Mouse (Mus musculus): ENCODE measurements around the gene Dynll1.
A peak's percentile ranks its signal among the peaks of the same experiment; 100 is the strongest.
"Not testable (repeated sequence)": the region's sequence is repeated elsewhere in the genome, so short reads cannot be mapped to it uniquely, and the experiment has no call there.

Dynll1 gene

DNA sequence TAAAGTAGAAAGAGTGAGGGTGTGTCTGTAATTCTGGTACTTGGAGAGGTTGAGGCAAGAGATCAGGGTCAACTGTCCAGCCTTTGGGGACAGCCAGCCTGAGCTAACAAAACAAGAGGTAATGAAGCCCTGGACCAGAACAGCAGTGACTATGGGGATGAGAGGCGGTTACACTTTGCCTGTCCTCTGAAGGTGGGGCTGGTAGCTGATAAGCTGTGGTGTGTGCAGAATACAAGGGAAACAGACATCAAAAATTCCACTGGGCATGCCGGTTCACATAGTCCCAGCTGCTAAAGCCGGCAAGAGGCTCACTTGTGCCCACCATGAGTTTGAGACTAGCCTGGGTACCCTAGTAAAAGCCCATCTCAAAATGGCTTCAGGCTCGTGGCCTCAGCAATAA is 11.6 kb upstream of the Dynll1 start:
- DNase-seq: no peak

GRCm38 (mm10) chr5:115302190-115302589 is 1.4 kb upstream of the Dynll1 start:
- not testable (repeated sequence) for DNase-seq

- DNase-seq: no peak
Observed at GRCm38 (mm10) chr5:115301615-115302014, 816 bp upstream of the Dynll1 start.

DNA sequence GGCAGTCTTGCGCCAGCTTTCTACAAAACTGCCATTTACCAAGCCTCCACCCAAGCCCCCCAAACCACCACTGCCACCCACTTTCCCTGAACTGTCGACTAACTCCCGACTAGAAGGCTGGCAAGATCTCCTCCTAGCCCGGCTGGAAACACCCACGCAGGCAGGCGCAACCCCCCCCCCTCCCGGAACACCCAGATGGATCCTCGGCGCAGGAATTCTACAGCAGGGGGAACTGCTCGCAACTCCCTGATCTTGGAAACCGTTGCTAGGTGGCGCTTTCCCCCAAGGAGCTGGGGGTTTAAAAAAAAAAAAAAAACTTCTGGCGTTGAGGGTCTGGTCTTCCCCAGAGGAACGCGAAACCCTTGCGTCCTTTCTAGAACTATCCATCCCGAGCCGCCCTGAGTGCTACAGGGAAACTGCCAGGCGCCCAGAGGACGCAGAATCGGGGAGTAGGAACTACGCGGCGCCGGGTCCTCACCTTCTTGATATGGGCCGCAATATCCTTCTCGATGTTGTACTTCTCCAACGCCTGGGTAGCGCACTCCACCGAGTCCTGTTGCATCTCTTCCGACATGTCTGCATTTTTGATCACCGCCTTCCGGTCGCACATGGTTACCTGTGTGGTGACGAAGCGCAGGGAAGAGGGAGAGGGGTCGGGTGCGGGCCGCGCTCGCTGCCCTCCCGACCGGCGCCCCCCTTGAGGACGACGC is 609 bp downstream of the Dynll1 start:
- peak; percentile 81 for DNase-seq

- DNase-seq: no peak
Observed at GRCm38 (mm10) chr5:115296347-115296746, 4.5 kb downstream of the Dynll1 start.

DNA sequence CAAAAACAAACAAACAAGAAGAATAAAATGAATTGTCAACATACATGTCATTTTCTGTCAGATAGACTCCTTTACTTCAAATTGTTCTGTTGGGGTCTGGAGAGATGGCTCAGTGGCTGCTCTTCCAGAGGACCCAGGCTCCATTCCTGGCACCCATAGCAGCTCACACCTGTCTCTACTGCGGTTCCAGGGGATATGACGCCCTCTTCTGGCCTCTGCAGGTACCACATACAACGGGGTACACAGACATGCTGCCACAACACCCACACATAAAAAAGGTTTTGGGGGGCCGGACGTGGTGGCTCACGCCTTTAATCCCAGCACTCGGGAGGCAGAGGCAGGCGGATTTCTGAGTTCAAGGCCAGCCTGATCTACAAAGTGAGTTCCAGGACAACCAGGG is 6.6 kb downstream of the Dynll1 start:
- no peak for DNase-seq

DNA sequence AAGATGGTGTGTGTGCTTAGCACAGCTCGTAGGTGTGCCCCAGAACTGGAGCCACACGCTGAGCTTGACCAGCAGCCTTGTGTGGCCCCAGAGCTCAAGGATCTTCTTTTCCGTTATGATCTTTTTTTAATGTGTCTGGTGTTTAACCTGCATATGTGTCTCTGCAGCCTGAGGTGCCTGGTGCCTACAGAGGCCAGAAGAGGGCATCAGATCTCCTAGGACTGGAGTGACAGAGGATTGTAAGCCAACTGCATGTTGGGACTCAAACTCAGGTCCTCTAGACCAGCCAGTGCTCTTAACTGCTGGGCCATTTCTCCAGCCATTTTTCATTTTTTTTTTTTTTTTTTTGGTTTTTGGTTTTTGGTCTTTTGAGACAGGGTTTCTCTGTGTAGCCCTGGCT is 16.1 kb downstream of the Dynll1 start:
- peak; percentile 44 for DNase-seq

GRCm38 (mm10) chr5:115280050-115280687 is 20.6 kb downstream of the Dynll1 start:
- no peak for DNase-seq

GRCm38 (mm10) chr5:115279226-115280049 is 21.4 kb downstream of the Dynll1 start, which contains the start of gene Coq5:
TSS of gene Coq5 (plus strand) at chr5:115279666.
- peak; percentile 87 for DNase-seq

- no peak for DNase-seq
Observed at GRCm38 (mm10) chr5:115278785-115279184, 22.0 kb downstream of the Dynll1 start.

- DNase-seq: no peak
Observed at GRCm38 (mm10) chr5:115278053-115278452, 22.7 kb downstream of the Dynll1 start.

GRCm38 (mm10) chr5:115275998-115276397 is 24.8 kb downstream of the Dynll1 start:
- peak; percentile 38 for DNase-seq

- no peak for DNase-seq
Observed at GRCm38 (mm10) chr5:115274771-115275170, 26.0 kb downstream of the Dynll1 start.

- DNase-seq: no peak
Observed at GRCm38 (mm10) chr5:115274353-115274752, 26.4 kb downstream of the Dynll1 start.

- no peak for DNase-seq
Observed at GRCm38 (mm10) chr5:115273549-115274135, 27.2 kb downstream of the Dynll1 start.

GRCm38 (mm10) chr5:115272812-115273548 is 27.8 kb downstream of the Dynll1 start, which contains the start of gene Rnf10:
TSS of gene Rnf10 (minus strand) at chr5:115272898.
- peak; percentile 99 for DNase-seq

DNA sequence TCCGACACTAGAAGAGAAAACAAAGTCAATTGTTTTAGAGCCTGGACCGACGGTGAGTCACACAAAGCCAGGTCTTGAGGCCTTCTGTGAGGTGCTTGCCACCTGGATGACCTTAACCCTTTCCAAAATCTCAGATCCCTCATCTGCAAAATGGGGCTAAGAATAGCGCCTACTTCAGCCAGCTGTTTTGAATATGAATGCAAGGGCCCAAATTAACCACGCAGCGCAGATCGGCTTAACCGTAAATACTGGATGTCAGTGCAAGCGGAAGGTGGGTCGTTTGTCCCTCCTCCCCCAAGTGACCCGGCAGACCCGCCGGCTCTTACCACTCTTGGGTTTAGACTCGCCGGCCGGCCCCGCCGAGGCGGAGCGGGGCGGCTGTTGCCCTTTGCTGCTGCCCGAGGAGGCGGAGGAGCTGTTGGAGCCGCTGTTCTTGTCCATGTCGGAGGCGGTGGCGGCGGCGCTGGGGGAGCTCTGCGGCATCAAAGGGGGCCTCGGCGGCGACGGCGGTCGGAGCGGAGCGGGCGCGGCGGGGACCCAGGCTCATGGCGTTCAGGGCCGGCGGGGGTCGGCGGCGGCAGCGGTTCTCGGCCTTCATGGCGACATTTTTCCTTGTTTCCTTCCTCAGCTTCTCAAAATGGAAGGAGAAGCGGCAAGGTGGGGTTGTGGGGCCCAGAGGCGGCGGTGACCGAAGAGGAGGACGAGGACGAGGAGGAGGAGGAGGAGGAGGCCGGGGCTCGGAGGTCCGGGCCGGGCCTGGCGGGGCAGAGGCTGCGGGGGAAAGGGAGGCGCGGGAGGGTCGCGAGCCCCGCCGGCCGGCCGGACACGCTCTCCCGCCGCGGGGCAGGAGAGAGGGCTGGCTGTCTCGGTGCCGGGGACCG is 28.6 kb downstream of the Dynll1 start:
- peak; percentile 43 for DNase-seq

- DNase-seq: no peak
Observed at GRCm38 (mm10) chr5:115269969-115270368, 30.8 kb downstream of the Dynll1 start.

DNA sequence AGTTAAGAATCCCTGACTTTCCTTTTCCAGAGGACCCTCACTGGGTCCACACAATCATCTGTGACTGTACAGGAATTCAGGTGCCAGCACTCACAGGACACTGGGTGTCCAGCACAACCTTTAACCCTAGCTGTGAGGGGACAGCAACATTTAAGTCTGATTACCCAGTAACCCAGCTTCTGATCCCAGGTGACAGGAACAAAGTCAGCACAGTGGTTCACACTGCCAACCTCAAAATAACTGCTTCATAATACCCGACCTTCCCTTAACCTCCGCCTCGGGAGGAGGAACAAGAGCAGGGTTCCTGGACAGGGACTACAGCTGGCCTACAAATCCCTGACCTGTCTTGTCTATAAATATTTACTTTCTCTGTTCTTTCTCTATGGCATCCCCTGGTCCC is 32.5 kb downstream of the Dynll1 start:
- DNase-seq: no peak

- no peak for DNase-seq
Observed at GRCm38 (mm10) chr5:115267469-115268045, 33.2 kb downstream of the Dynll1 start.
